Mouse (Mus musculus) heart, embryonic 16.5 days (tissue): ENCODE data around the gene Cabp2. TPM values are rescaled to one million over a fixed set of nuclear protein-coding genes. Genes with fewer than 3 reads are reported as not detected.

Experiments used
- ATAC-seq: fragments of 200-750 bp; cut with Nextera tagmentation; replicated peaks from 2 replicates; pipeline ENCODE4 v1.8.0; 2017; ENCODE audit warnings: moderate number of reproducible peaks; ENCODE audit not compliant: insufficient read depth, low FRiP score; ENCODE audit errors: extremely low read depth
- H3K27ac ChIP-seq: fragments of 300-500 bp; sonication (generic); 2 replicates; pipeline ENCODE4 v1.5.1; 2014; ENCODE audit warnings: mild to moderate bottlenecking, low read length, control low read depth, moderate library complexity
- H3K27me3 ChIP-seq: fragments of 300-500 bp; sonication (generic); 2 replicates; pipeline ENCODE4 v1.6.1; 2014; ENCODE audit warnings: low read length, mixed read lengths; ENCODE audit not compliant: control insufficient read depth, insufficient read depth
- H3K36me3 ChIP-seq: fragments of 300-500 bp; sonication (generic); 2 replicates; pipeline ENCODE4 v1.6.1; 2014; ENCODE audit not compliant: control insufficient read depth, insufficient read depth
- H3K4me1 ChIP-seq: fragments of 300-500 bp; sonication (generic); 2 replicates; pipeline ENCODE4 v1.6.1; 2014; ENCODE audit warnings: low read length, mixed read lengths; ENCODE audit not compliant: control insufficient read depth, insufficient read depth
- H3K4me2 ChIP-seq: fragments of 300-500 bp; sonication (generic); 2 replicates; pipeline ENCODE4 v1.6.1; 2014; ENCODE audit warnings: low read depth, mild to moderate bottlenecking, control low read depth, low read length
- H3K4me3 ChIP-seq: fragments of 300-500 bp; sonication (generic); 2 replicates; pipeline ENCODE4 v1.5.1; 2014; ENCODE audit warnings: mild to moderate bottlenecking, control low read depth, low read length
- H3K9ac ChIP-seq: fragments of 300-500 bp; sonication (generic); 2 replicates; pipeline ENCODE4 v1.6.1; 2014; ENCODE audit warnings: low read length, control low read depth
- H3K9me3 ChIP-seq: fragments of 300-500 bp; sonication (generic); replicated peaks from 2 replicates; pipeline ENCODE4 v1.6.1; 2016; ENCODE audit warnings: low read length; ENCODE audit not compliant: control insufficient read depth
- WGBS: fragments of 180-500 bp; shearing (Covaris S2); extraction: QIAGEN DNeasy Blood & Tissue Kit; methylation state at CpG from one replicate; pipeline ENCODE4 v1.1.7; 2014; 5-methylcytosine and 5-hydroxymethylcytosine counted together
- polyA plus RNA-seq: library from polyadenylated mRNA; unstranded; fragments of >200 nt; fragmentation: Nextera tagmentation; extraction: Ambion mirVana; gene quantifications from 2 replicates; pipeline ENCODE4 v1.2.1, GENCODE M21; 2015

Cabp2 gene
- polyA plus RNA-seq, 1 experiment from 2014 or later = not detected

DNA sequence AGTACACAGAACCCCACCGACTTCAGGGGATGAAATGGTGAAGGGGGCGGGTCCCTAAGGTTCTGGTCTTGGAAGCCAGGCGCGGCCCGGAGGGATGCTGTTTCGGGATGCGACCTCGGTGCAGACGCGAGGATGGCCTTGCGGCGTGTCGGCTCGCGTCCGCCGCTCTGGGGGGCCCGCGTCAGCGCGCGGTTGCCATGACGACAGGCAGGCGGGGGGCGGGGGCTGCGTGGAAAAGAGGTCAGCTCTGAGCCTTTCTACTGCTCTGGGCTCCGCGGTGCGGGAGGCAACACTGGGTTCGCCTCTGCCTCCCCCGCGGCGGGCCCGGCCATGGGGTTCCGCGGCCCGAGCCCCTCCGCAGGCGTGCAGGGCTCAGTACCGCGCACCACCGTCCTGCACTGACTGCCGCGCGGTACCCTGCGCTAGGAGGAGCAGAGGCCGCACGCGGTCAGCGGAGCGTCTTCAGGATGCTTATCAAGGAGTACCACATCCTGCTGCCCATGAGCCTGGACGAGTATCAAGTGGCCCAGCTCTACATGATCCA lies 19.4 kb downstream of the Cabp2 start:
- Histone ChIP-seq H3K9me3 (no peaks in the 10 kb centered on the region), H3K36me3 (peaks cover 2% of the 10 kb centered on the region; the same call in 1 of the 2 replicates), H3K27ac (no peak overlapping the region), H3K27me3 (peaks cover 20% of the 10 kb centered on the region; the same call in 1 of the 2 replicates), H3K4me3 (peak overlapping the region; percentile 71), H3K4me2 (peak overlapping the region; percentile 92), H3K4me1 (peaks cover 32% of the 10 kb centered on the region), H3K9ac (peak overlapping the region; percentile 78)
- under 1% methylated on average over 50 of the region's 52 CpGs for WGBS
- ATAC-seq = no peak

DNA sequence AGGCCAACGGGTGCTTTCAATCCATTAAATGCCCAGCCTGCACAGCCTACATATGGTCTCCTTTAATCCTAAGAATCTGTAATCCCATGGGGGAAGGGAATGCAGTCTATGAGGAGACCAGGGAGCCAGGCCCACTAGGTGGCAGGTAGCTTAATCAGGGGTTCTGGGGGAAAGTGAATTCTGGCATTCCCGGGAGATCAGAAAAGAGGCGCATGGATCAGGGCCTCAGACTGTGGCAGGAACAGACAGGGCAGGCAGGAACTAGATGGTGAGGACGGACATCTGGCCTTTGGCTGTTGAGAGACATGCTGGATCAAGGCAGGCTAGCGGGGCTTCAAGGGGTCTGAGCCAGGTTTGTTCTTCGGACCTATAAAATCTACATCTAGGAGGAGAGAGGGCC lies 20.1 kb downstream of the Cabp2 start:
- H3K4me2 ChIP-seq = no peak overlapping the region
- H3K9me3 ChIP-seq = no peaks in the 10 kb centered on the region
- H3K9ac ChIP-seq = no peak overlapping the region
- H3K27ac ChIP-seq = no peak overlapping the region
- no peak for ATAC-seq
- H3K36me3 ChIP-seq = peaks cover 2% of the 10 kb centered on the region; the same call in 1 of the 2 replicates
- 83% methylated on average over 6 of the region's 6 CpGs for WGBS
- H3K4me3 ChIP-seq = no peak overlapping the region
- H3K27me3 ChIP-seq = peaks cover 20% of the 10 kb centered on the region; the same call in 1 of the 2 replicates
- H3K4me1 ChIP-seq = peaks cover 30% of the 10 kb centered on the region

DNA sequence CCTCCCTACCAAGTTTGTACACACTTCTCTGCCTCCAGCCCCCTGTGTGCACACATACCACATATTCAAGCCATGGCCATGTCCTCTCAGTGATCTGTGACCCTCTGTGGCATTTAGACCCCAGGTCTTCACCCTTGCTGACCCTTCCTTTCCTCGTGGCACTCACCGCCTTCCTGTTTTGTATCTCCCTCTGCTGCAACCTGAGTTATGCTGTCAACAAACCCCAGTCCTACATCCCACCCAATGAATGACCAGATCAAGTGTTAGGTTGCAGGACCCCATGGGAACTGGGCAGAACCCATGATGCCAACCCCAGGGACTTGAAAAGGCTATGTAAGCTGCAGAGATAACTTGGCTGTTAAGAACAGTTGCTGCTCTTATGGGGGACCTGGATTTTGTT lies 20.7 kb downstream of the Cabp2 start:
- no peak overlapping the region for H3K4me3 ChIP-seq
- 84% methylated on average over 2 of the region's 2 CpGs for WGBS
- peaks cover 2% of the 10 kb centered on the region; the same call in 1 of the 2 replicates for H3K36me3 ChIP-seq
- no peak overlapping the region for H3K9ac ChIP-seq
- peaks cover 20% of the 10 kb centered on the region; the same call in 1 of the 2 replicates for H3K27me3 ChIP-seq
- H3K9me3 ChIP-seq = no peaks in the 10 kb centered on the region
- ATAC-seq = no peak
- no peak overlapping the region for H3K4me2 ChIP-seq
- no peak overlapping the region for H3K27ac ChIP-seq
- H3K4me1 ChIP-seq = peaks cover 30% of the 10 kb centered on the region

- Histone ChIP-seq H3K4me1 (peaks cover 29% of the 10 kb centered on the region), H3K27ac (no peak overlapping the region), H3K4me3 (no peak overlapping the region), H3K27me3 (peaks cover 20% of the 10 kb centered on the region; the same call in 1 of the 2 replicates), H3K4me2 (no peak overlapping the region), H3K36me3 (peaks cover 2% of the 10 kb centered on the region), H3K9ac (no peak overlapping the region), H3K9me3 (no peaks in the 10 kb centered on the region)
- ATAC-seq = no peak
- WGBS = 94% methylated on average over 12 of the region's 12 CpGs
Observed at GRCm38 (mm10) chr19:4102626-4103025, 21.2 kb downstream of the Cabp2 start.

GRCm38 (mm10) chr19:4103294-4103693 lies 21.9 kb downstream of the Cabp2 start:
- Histone ChIP-seq H3K27ac (no peak overlapping the region), H3K9ac (no peak overlapping the region), H3K4me3 (no peak overlapping the region), H3K36me3 (peaks cover 2% of the 10 kb centered on the region), H3K4me1 (peaks cover 24% of the 10 kb centered on the region), H3K9me3 (no peaks in the 10 kb centered on the region), H3K4me2 (no peak overlapping the region), H3K27me3 (peaks cover 20% of the 10 kb centered on the region; the same call in 1 of the 2 replicates)
- ATAC-seq = no peak
- 93% methylated on average over 18 of the region's 18 CpGs for WGBS

DNA sequence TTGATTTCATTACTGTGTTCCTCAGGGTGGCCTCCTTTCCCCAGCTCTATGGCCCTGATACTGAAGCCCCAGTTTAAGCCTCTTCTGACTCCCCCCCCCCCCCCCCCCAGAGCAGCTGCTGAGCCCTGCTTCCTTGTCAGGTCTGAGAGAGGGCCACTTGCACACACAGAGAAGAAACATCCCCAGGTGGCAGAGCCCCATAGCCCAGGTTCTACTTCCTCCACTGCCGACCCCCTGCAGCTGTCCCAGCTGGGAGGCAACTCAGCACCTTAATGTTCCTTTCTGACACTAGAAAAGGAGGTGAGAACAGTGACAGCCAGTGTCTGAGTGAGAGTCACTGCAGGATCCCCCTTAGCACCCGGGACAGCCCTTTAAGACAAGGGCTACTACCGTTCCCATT lies 22.4 kb downstream of the Cabp2 start:
- WGBS = 60% methylated on average over 3 of the region's 3 CpGs
- Histone ChIP-seq H3K4me3 (no peak overlapping the region), H3K9ac (no peak overlapping the region), H3K36me3 (peaks cover 2% of the 10 kb centered on the region), H3K9me3 (no peaks in the 10 kb centered on the region), H3K4me1 (peaks cover 19% of the 10 kb centered on the region), H3K27ac (no peak overlapping the region), H3K4me2 (no peak overlapping the region), H3K27me3 (peaks cover 20% of the 10 kb centered on the region; the same call in 1 of the 2 replicates)
- no peak for ATAC-seq

- Histone ChIP-seq H3K4me2 (no peak overlapping the region), H3K9me3 (no peaks in the 10 kb centered on the region), H3K27ac (no peak overlapping the region), H3K4me3 (no peak overlapping the region), H3K4me1 (peaks cover 11% of the 10 kb centered on the region), H3K9ac (no peak overlapping the region), H3K27me3 (peaks cover 20% of the 10 kb centered on the region; the same call in 1 of the 2 replicates), H3K36me3 (peaks cover 2% of the 10 kb centered on the region)
- no peak for ATAC-seq
- 90% methylated on average over 16 of the region's 16 CpGs for WGBS
Observed at GRCm38 (mm10) chr19:4104675-4105194, 23.4 kb downstream of the Cabp2 start.

DNA sequence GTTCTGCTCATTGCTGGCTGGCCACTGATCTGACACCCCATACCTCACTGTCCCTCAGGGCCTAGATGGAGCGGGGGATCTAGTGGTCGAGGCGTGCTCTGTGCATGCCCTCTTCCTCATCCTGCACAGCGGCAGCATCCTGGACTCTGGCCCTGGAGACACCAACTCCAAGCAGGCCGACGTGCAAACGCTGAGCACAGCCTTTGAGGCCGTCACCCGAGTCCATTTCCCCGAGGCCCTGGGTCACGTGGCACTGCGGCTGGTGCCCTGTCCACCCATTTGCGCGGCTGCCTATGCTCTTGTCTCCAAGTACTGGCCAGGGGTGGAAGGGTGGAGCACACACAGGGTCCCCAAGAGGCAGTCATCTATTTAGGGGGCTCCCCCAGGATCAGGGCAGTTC lies 25.3 kb downstream of the Cabp2 start:
- ATAC-seq = no peak
- H3K4me1 ChIP-seq = no peaks in the 10 kb centered on the region
- no peak overlapping the region for H3K4me2 ChIP-seq
- no peak overlapping the region for H3K27ac ChIP-seq
- 90% methylated on average over 14 of the region's 14 CpGs for WGBS
- peaks cover 2% of the 10 kb centered on the region for H3K36me3 ChIP-seq
- H3K4me3 ChIP-seq = no peak overlapping the region
- H3K9me3 ChIP-seq = no peaks in the 10 kb centered on the region
- H3K27me3 ChIP-seq = peaks cover 10% of the 10 kb centered on the region; the same call in 1 of the 2 replicates
- no peak overlapping the region for H3K9ac ChIP-seq

DNA sequence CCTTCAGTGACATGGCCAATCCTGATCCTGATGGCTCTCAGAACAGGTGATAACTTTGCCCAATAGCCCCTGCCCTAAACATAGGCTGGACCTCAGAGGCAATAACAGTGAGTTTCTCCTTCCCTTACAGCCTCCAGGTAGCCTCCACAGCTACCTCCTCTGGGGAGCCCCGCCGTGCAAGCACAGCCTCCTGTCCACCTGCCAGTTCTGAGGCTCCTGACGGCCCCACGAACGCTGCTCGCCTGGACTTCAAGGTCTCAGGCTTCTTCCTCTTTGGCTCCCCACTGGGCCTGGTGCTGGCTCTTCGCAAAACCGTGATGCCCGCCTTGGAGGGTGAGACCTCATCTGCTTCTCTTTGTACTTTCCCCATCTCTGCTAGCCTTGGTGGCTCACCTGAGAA lies 27.2 kb downstream of the Cabp2 start:
- H3K36me3 ChIP-seq = no peaks in the 10 kb centered on the region; the same call in 1 of the 2 replicates
- no peak for ATAC-seq
- 83% methylated on average over 9 of the region's 9 CpGs for WGBS

More for the DNA sequence above, 27.2 kb downstream of the Cabp2 start:
- H3K9me3 ChIP-seq = no peaks in the 10 kb centered on the region
- no peak overlapping the region for H3K9ac ChIP-seq
- no peak overlapping the region for H3K4me2 ChIP-seq
- no peaks in the 10 kb centered on the region for H3K27me3 ChIP-seq
- H3K27ac ChIP-seq = no peak overlapping the region
- peaks cover 6% of the 10 kb centered on the region for H3K4me1 ChIP-seq
- H3K4me3 ChIP-seq = no peak overlapping the region
